Mouse (Mus musculus) liver, embryonic 14.5 days (tissue): ENCODE measurements at regions not wholly inside any gene's neighbourhood (a gene's known extent, or its start where the extent isn't known, plus 50 kb on each side); places are given as distances from the start of the nearest gene placed in this dataset.

Source experiments
- CTCF ChIP-seq: IDR thresholded peaks from 2 replicates; pipeline ENCODE4 v1.5.1; 2016; ENCODE audit warnings: antibody characterized with exemption, low read depth, control low read depth
- EP300 ChIP-seq: IDR thresholded peaks from 2 replicates; pipeline ENCODE4 v1.6.1; 2016; ENCODE audit warnings: antibody characterized with exemption, low read depth

DNA sequence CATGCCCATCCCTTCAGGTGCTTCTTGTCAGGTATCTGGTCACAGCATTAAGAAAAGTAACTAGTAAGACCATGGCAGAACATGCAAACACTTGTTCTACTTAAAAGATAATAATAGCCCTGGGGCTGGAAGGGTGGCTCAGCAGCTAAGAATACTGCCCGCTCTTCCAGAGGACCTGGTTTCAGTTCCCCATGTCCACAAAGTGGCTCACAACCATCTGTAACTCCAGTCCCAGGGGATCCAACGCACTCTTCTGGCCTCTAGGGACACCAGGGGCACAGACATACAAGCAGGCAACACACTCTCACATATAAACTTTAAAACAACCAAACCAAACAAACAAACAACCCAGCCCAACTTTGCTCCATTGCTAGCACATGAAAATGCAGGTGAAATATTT, 55.2 kb upstream of the Ppp2r5a start:
- TF ChIP-seq EP300 (no peak), CTCF (no peak)
